Mouse (Mus musculus) G1E (cell line): Measurements from ENCODE around the gene Zfp941.

Experiments
- CTCF ChIP-seq: IDR thresholded peaks from 2 replicates; pipeline ENCODE4 v1.5.1; 2012; ENCODE audit warnings: low read depth, low read length, inconsistent platforms, mixed read lengths
- TAL1 ChIP-seq: conservative IDR thresholded peaks from 2 replicates; pipeline ENCODE4 v1.6.1; 2012; ENCODE audit warnings: low read depth, low read length, inconsistent platforms, mixed read lengths

DNA sequence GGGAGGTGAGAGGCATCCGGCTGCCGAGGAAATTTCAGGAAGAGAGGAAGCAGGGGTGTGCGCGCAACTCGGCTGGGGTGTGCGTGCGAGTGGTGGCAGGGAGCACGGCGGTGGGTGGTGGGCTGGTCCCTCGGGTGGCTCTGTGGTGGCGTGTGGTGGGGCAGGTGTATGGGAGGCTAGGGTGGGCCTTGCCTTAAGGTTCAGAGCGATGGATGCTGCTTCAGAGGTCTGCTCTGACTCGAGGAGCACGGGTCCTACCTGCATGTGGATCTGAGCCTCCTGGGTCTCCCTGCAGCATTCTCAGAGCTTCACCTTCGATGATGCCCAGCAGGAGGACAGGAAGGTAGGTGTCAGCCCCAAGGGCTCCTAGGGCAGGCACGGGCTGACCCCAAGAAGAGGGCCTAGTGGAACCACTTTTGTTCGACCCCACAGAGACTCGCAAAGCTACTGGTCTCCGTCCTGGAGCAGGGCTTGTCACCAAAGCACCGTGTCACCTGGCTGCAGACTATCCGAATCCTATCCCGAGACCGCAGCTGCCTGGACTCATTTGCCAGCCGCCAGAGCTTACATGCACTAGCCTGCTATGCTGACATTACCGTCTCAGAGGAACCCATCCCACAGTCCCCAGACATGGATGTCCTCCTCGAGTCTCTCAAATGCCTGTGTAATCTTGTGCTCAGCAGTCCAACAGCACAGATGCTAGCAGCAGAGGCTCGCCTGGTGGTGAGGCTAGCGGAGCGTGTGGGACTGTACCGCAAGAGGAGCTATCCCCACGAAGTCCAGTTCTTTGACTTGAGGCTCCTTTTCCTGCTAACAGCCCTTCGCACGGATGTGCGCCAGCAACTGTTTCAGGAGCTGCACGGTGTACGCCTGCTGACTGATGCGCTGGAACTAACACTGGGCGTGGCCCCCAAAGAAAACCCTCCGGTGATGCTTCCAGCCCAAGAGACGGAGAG lies 35.9 kb upstream of the Zfp941 start, which contains the start of gene Bet1l:
- no peak for TF ChIP-seq CTCF
- TF ChIP-seq TAL1: no peak
